Mouse (Mus musculus) right cerebral cortex, postnatal 36 days (tissue): Measurements from ENCODE around the gene Glis3.
A peak's percentile ranks its signal among the peaks of the same experiment; 100 is the strongest.

Experiments
- DNase-seq, 2 experiments: peaks; one replicate each; pipeline ENCODE4 v3.0.0; 2022; ENCODE audit warnings: low spot score in 2 of 2, mixed read lengths in 1 of 2

Glis3 gene

GRCm38 (mm10) chr19:28679776-28680391, at the start of gene Glis3:
Gene Glis3 (minus strand): TSS chr19:28680077.
- DNase-seq: no peak

DNA sequence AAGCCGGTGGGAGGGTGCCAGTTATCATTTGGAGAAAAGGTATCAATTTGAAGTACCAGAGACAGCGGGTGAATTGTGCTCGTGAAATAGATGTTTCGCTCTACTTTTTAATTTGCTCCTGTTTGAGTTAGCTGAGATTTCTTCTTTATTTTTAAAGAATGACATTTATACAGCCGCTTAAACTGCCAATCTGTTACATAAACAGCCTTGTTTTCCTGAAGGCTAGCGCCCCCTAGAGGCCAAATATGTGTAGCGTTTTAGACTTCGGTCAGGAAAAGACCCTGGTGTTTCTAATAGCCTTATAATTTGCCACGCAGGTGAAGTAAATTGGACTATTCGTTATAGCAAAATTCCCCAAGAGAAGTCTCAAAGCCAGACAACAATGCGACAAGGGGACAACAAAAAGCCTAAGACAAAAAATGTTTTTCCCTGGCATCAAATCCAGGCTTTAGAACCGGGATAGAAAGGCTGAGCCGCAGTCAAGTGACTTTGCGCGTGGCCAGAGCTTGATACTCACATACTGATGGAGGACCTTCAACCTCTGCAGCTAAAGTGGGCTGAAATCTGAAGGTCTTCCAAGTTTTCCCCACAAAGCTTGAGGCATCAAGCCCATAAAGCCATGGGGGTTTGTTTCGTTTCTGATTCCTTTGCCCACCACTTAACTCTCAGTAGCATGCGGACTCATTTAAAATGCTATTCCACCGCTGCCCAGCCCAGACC, 46.4 kb upstream of the Glis3 start:
- DNase-seq: peak; percentile 36 to 56

- DNase-seq: no peak
Measured at GRCm38 (mm10) chr19:28724641-28725040, 44.8 kb upstream of the Glis3 start.

GRCm38 (mm10) chr19:28722626-28723025, 42.7 kb upstream of the Glis3 start:
- no peak for DNase-seq

DNA sequence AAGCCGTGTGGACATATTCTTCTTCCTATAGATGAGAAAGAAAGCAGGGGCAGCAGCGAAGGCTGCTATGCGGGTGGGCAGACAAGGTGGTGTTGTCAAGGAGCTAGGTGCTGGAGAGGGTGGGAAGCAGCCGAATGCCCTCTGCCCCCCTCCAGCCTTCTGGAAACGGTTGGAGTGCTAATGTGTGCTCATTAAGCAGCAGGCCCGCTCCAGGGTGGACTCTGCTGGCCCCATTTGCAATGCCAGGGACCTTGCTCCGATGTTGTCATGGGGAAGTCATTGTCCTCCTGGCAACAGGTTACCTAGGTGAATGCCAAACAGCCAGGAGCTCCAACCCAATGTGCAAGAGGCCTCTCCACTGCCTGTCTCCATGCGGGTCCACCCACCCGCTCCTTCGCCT, 42.0 kb upstream of the Glis3 start:
- no peak for DNase-seq

DNA sequence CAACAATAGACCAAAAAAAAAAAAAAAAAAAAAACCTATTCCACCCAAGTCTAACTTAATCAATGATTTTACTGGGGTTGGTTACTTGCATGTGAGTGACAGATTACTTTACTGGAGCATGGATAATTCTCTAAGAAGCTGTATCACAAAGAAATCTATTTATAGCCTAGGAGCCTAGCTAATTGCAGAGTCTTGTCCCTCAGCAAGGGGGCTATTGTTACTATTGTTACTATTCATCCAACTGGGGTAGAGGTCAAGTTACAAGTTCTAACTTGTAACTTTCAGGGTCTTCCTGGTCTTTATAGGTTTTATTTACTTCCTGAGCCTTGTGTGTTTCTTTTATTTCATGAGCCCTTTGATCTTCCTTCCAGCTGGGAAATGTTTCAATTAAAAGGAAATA, 40.1 kb upstream of the Glis3 start:
- DNase-seq: no peak

DNA sequence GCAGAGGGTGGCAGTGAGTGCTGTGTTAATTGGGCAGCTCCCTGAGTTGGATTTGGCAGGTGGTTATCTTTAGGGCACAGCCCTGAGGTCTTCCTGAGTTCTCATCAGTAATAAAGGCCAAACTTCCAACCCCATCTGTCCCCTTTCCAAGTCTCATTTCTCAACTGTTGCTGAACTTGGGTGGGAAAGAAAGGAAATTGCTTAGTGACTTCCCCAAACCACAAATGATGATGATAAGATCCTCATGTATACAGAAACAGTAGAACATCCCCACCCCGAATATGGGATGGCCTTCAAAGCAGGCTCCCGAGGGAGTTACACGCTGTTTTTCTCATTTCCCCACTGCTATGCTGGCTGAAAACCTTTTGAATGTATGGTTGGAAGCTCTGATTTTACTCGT, 34.8 kb upstream of the Glis3 start:
- no peak for DNase-seq

DNA sequence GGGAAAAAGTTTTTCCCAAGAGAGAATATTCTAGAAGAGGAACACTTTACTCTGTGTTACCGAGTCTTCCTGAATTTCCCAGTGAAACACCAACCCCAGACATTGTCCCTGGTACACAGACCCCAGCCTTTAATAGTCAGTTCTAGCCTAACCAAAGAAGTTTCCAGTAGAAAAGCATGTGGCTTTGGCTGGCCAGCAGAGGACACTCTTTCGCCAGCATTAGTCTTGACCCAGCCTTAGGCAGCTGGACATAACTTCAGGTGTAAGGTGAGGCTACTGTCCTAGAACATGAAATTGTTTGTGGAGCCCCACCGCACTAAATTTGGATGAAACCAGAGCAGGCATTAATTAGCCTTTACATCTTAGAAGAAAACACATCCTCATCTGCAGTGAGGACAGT, 17.8 kb upstream of the Glis3 start:
- no peak for DNase-seq

DNA sequence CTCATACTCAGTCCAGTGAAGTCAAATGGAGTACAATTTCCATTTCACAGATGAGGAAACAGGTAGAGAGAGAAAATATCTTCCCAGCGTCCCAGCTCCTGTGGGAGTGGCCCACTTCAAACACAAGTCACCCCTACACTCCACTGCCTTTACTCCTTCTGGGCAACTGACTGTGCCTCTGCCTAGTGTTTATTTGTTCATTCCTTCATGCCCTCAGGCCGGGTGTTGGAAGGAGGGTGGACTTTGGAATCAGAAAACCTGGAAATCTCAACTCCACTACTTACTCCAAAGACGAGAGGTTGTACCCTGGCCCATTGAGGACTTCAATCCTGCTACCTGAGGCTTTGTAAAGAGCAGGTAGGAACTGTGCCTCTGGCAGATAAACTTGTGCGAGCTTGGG, 6.5 kb upstream of the Glis3 start:
- no peak for DNase-seq

GRCm38 (mm10) chr19:28685484-28685883, 5.6 kb upstream of the Glis3 start:
- DNase-seq: no peak

GRCm38 (mm10) chr19:28684347-28684746, 4.5 kb upstream of the Glis3 start:
- DNase-seq: no peak

DNA sequence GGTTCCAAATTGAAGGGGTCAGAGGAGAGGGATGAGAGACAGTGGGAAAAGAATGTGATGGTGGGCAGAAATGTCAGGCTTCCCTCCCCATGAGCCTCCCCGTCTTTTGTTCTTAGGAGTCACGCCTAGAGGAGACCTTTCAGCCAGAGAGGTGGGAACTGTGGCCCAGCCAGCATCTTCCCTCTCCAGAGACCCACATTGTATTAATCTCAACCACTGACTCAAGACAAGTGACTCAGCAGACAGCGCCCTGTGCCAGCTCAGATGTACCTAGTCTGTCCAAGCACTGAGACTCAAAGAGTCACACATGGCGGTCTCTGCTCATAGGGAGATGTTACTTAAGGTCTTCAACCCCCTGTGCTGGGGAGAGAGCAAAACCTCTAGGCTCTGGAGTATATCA, 3.5 kb upstream of the Glis3 start:
- DNase-seq: no peak

GRCm38 (mm10) chr19:28679291-28679775, 544 bp downstream of the Glis3 start:
- no peak for DNase-seq

DNA sequence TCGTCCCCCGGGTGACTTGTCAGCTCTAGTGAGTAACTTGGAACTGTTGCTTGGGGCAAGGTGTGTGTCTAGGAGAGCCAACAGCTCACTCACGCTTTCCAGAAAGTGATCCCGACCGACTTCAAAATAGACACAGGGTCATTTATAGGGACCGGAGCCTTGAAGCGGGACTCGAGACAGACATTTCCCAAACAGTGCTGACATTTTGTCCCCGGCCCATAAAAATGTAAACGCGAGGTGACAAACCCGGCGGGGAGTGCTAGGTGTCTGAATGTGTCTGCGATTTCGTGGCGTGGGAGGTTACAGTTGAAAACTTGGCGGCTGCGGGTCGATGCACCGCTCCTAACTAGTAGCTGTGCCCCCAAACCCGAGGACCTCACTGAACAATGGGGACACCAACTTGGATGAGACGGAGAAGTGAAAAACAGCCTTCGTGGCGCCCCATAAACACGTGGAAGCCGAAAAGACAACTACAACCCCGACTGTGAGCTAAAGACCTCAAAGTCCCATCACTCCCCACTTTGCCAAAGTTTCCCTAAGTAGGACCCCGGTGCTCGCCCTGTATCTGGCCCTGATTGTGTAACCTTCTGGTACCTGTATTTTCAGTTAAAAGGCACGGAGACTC, 1.1 kb downstream of the Glis3 start:
- DNase-seq: no peak

DNA sequence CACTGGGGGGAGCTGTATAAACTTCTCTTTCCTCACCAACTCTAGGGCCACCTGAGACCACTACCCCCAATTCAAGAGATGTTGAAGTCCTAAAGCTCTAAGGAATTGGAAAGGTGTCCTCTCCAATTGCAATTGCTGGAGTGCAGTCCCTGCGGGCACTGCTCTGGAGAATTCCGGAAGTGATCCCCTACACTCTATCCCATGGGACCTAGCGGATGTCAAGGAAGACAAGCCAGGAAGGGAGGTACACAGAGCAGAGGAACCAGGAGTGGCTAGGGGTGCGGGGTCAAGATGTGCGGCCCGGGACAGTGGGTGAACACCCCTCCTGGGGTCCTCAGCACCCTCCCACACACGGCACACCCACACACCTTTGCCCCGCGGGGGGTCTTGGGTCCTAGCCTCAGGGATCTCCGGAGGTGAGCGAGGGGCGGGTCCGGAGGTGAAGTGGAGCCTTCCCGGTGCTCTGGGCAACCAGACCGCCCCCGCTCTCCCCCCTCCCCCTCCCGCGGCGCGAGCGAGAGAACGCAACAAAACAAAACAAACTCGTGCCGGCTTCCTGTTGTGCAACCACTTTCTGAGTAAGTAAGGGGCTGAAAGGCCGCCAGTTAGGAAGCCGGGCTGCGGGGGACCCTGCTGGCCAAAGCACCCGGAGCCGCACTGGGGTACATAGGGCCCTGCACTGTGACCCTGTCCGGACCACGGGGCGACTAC, 2.0 kb downstream of the Glis3 start:
- DNase-seq: no peak

DNA sequence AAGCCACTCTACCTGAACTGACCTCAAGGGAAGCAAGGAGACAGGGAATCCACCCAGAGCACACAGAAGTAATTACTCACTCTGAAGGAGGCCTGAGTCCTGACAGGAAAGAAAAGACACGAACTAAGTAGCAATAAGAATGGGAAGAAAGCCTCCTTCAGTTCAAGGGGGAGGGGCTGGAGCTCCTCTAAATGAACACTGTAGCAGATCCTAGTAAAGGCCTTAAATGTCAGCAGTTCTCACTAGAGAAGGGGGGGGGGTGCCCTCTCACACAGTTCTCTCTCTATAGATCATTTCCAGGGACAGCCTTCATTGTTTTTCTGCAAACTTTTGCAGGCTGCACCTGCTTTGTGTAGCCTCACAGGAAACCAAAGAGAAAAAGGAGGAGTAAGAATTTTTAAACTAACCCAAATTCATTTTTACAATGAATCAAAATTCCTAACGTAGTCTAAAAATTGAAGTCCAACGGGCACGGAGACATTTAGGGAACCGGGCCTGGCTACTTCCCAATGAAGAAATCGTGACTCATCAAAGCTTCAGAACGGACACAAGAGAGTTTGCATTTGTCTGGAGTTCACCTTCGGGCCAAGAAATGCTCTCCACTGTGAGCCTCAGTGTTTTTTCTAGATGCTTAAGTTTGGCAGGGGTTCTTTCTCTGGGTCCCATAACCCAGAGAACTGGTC, 2.7 kb downstream of the Glis3 start:
- DNase-seq: no peak

- no peak for DNase-seq
Measured at GRCm38 (mm10) chr19:28663781-28664180, 16.1 kb downstream of the Glis3 start.

DNA sequence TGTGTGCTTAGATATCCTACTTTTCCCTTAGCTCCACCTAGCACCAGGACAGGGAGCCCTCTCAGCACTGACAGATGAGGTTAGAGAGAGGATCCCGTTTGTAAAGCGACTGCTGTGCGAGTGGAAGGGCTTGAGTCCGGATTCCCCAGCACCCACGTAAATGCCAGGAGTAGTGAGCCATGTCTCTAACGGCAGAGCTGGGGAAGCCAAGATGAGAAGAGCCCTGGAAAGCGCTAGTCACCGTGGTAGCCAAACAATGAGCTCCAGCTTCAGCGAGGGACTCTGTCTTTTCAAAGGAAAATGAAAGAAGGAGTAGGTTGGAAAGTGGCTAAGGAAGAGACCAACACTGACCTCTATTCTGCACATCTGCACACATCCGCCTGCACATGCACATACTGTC, 16.7 kb downstream of the Glis3 start:
- DNase-seq: no peak

- no peak for DNase-seq
Measured at GRCm38 (mm10) chr19:28662474-28662873, 17.4 kb downstream of the Glis3 start.

DNA sequence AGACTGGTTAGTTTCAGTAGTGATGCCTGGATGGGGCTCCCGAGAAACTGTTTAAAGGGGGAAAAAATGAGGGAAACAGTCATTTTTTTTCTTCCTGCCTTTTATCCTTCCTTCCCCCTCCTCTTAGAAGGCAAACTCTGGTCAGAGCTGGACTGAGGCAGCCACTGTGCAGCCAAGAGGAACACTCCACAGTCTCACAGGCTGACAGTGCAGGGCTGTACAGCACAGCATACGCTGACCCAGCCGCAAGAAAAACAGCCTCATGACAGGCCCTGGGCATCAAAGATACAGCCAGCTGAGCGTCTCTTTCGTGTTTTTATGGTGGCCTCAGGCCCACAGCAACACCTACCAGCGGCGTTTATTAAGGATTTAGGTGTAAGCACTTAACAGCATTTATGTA, 19.0 kb downstream of the Glis3 start:
- DNase-seq: no peak

DNA sequence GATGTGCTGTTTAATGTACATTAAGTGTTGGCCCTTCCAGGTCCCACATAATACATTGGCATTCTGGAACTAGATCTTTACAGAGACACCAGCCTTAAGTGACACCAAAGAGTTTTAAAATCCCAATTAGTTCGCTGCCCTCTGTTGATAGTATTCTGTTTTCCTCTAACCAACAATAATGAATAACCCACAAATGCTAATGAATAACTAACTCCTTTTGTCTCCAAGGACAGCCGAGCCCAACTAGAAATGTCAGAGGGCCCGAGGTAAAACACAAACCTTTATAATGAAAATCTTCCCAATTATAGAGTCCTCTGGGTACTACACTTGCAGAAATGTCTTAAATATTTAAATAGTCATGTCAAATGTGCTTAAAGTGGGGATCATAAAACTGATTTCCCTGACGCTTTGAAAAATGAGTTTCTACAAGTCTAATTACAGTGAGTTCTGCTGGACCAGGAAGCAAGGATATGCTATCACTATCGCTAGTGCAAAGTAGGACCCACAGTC, 22.1 kb downstream of the Glis3 start:
- no peak for DNase-seq

DNA sequence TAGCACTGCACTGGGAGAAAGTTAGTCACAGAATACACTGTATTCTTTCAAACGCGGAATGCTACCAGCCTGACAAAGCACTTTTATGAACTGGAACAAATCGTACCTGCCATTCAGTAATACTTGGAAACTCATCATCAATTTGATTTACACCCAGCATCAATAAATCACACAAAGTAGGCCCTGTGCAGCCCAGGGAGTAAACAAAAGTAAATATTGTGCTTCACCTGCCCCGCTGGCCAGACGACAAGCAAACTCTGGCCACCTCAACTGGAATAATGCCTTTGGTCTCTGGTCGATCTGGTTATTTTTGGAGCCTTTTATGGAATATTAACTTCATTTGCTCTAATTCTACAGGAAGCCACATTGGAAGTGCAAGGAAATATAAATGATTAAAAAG, 23.0 kb downstream of the Glis3 start:
- DNase-seq: no peak
